Mouse (Mus musculus): ENCODE results near the gene Bmpr1b. TPM values are rescaled to one million over a fixed set of nuclear protein-coding genes. Genes with fewer than 3 reads are reported as not detected.

The Bmpr1b gene
- polyA plus RNA-seq, 1 experiment from 2014 or later: 12.2 TPM

DNA sequence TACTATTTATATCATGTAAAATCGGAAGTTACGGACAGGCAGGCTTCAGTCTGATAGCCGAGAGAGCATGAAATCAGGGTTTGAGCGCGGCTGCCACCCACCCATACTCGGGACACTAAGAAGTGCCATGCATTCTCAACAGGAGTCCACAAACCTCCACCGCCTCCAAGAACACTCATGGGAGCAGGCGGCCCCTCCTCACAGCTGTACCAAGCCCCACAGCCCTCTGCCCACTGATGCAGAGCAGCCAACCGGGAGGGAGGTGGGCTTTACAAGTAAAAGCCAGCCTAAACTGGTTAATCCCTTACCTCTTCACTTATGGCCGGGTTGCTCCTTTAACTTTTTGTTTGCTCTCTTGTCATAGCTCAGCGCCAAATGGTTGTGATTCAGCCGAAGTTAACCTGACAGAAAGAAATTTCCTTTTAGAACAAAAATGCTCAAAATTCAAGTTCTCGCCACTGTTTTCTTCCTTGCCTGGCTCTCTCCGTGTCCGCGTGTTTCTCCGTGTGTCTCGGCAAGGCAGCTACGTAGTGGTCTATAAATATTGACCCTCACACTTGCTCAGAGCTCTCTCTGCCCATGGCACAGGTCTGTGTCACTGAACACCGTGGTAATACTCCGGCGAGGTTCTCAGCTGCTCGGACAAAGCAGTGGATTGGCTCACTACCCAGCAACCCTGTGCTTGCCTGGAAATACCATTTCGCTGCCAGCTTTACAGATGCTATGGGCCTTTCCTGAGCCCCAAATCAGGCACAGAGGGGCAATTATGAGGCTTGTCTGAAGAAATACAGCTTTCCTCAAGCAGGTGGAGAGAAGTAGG is 187.4 kb downstream of the Bmpr1b start:
- Histone ChIP-seq H3K36me3 (no peaks in the 10 kb centered on the region), H3K9me3 (replicated peaks) (no peaks in the 10 kb centered on the region), H3K9ac (no peak overlapping the region), H3K4me2 (replicated peaks) (no peak overlapping the region), H3K27ac (no peak overlapping the region), H3K27me3 (no peaks in the 10 kb centered on the region), H3K4me3 (no peak overlapping the region), H3K4me1 (peaks cover 8% of the 10 kb centered on the region; the same call in 1 of the 2 replicates)
- peak; percentile 46; the same call in 1 of the 2 replicates for ATAC-seq (ENCODE audit: low FRiP score)
- 80% methylated on average over 24 of the region's 24 CpGs for WGBS

DNA sequence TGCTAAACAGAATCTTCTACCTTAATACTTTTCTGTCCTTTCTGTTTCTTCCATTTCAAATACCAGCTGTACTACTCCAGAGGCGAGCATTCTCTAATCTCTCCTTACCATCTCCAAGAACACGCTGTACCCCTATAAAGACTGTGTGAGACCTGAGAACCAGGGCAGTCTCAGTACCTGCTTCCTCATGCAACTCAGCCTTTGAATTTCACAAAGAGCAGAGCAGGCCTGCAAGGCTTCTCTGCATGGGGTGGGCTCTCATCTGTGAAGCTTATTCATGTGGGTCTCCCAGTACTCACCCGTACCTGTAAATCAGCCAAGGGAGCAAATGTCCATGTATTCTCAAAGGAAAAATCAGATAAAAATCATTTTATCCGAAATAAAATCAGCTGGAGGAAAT is 203.0 kb downstream of the Bmpr1b start:
- H3K27me3 ChIP-seq: no peaks in the 10 kb centered on the region
- no peak overlapping the region for H3K4me3 ChIP-seq
- peaks cover 3% of the 10 kb centered on the region; the same call in 1 of the 2 replicates for H3K4me1 ChIP-seq
- no peak for ATAC-seq (ENCODE audit: low FRiP score)
- no peak overlapping the region for H3K27ac ChIP-seq
- no peaks in the 10 kb centered on the region for H3K36me3 ChIP-seq
- 54% methylated on average over 4 of the region's 4 CpGs for WGBS
- no peak overlapping the region for H3K4me2 ChIP-seq (replicated peaks)
- no peak overlapping the region for H3K9ac ChIP-seq
- no peaks in the 10 kb centered on the region for H3K9me3 ChIP-seq (replicated peaks)

DNA sequence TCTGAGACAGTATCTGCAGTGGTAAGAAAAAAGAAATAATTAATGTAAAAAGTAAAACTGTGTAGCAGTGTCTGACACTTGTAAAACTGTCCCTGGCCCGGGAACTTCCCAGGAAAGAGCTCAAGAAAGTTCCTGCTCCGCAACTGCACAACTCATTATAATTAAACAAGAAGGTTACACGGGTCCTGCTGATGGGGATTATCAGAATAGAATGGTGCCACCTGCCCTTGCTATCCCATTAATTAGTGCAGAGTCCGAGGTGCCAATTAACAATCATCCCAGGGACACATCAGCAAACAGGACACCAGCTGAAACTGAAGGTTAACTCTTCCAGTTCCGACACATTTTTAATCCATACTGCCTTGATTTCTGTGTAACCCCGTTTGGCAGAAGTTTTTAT is 216.3 kb downstream of the Bmpr1b start:
- Histone ChIP-seq H3K4me1 (peaks cover 5% of the 10 kb centered on the region; the same call in 1 of the 2 replicates), H3K4me3 (no peak overlapping the region), H3K4me2 (replicated peaks) (no peak overlapping the region), H3K27ac (no peak overlapping the region), H3K36me3 (no peaks in the 10 kb centered on the region), H3K27me3 (no peaks in the 10 kb centered on the region), H3K9me3 (replicated peaks) (no peaks in the 10 kb centered on the region), H3K9ac (no peak overlapping the region)
- WGBS: 46% methylated on average over 6 of the region's 6 CpGs
- ATAC-seq (ENCODE audit: low FRiP score): peak; percentile 46; the same call in 1 of the 2 replicates

DNA sequence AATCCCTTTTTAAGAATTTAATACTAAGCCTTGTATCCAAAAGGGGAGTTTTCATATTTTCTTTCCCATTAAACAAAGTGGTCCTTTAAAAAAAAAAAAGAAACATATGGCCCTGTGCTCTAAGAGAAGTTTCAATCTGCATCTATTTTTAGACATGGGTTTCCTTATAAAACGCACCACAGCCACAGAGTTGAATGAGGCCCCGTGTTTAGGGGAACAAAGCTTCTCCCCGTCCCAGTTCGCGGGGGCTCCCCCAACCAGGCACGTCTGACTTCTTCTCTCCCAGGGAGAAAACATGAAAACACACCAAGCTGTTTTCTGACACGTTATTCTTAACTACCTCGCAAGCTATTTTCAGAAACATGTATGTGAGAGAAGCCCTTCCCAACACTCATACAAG is 218.6 kb downstream of the Bmpr1b start:
- peaks cover 5% of the 10 kb centered on the region; the same call in 1 of the 2 replicates for H3K4me1 ChIP-seq
- H3K27ac ChIP-seq: no peak overlapping the region
- no peak overlapping the region for H3K9ac ChIP-seq
- H3K27me3 ChIP-seq: no peaks in the 10 kb centered on the region
- H3K4me3 ChIP-seq: no peak overlapping the region
- no peaks in the 10 kb centered on the region for H3K9me3 ChIP-seq (replicated peaks)
- ATAC-seq (ENCODE audit: low FRiP score): no peak
- H3K4me2 ChIP-seq (replicated peaks): no peak overlapping the region
- no peaks in the 10 kb centered on the region for H3K36me3 ChIP-seq
- 78% methylated on average over 8 of the region's 8 CpGs for WGBS

DNA sequence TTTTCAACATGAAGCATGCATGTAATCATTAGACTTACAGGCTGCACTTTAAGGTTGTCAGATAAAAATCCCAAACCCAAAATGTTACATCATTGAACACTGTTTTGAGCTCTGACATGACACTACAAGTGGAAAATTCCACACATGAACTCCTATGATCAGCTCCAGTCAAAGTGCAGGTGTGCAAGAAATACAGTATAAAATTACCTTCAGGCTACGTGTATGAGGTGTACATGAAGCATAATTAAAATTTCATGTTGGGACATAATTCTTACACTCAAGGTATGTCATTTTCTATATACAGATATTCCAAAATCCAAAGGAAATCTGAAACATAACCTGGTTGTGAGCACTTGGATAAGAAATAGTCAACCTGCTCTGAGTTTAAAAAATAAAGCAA is 220.7 kb downstream of the Bmpr1b start:
- 74% methylated on average over 1 of the region's 1 CpGs for WGBS
- Histone ChIP-seq H3K27ac (no peak overlapping the region), H3K36me3 (no peaks in the 10 kb centered on the region), H3K27me3 (no peaks in the 10 kb centered on the region), H3K4me1 (peaks cover 6% of the 10 kb centered on the region), H3K9ac (no peak overlapping the region), H3K4me2 (replicated peaks) (no peak overlapping the region), H3K9me3 (replicated peaks) (no peaks in the 10 kb centered on the region), H3K4me3 (no peak overlapping the region)
- ATAC-seq (ENCODE audit: low FRiP score): no peak

DNA sequence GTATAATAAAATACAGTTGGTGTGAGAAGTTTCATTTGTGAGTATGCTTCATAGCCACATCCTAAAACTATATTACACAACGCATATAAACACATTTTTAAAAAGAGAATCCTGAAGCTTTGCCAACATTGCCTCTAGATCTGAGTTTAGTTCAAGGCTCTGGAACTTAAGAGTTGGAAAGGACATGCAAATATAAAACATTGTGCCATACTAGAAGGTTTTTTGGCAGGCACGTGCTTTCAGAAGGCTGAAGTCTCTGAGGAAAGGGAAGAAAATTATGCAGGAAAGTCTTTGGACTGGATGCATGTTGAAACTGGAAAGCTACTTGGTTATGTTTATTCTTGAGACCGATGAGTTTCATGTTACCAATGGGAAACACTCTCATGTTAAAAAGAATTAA is 221.1 kb downstream of the Bmpr1b start:
- Histone ChIP-seq H3K4me3 (no peak overlapping the region), H3K4me1 (peaks cover 9% of the 10 kb centered on the region), H3K9me3 (replicated peaks) (no peaks in the 10 kb centered on the region), H3K36me3 (no peaks in the 10 kb centered on the region), H3K9ac (no peak overlapping the region), H3K4me2 (replicated peaks) (no peak overlapping the region), H3K27ac (no peak overlapping the region), H3K27me3 (no peaks in the 10 kb centered on the region)
- WGBS: 86% methylated on average over 3 of the region's 3 CpGs
- ATAC-seq (ENCODE audit: low FRiP score): no peak

DNA sequence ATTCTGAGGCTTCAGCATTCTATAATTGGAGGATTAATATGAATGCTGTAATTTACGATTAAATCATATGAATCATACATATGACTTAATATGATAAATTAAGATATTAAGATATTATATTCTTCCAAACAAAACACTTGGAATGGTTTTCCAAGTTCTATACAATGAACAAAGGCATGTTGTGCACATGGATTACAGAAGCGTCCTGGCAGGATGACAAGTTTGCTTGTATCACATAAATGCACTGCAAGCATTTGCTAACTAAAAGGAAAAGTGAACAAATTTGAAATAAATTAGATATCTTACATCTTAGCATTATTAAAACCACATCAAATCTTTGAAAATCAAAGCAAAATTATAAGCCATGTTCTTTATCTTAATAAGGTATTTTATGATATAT is 222.4 kb downstream of the Bmpr1b start:
- Histone ChIP-seq H3K9ac (no peak overlapping the region), H3K27ac (no peak overlapping the region), H3K4me1 (peaks cover 4% of the 10 kb centered on the region; the same call in 1 of the 2 replicates), H3K9me3 (replicated peaks) (no peaks in the 10 kb centered on the region), H3K27me3 (no peaks in the 10 kb centered on the region), H3K4me3 (no peak overlapping the region), H3K36me3 (no peaks in the 10 kb centered on the region), H3K4me2 (replicated peaks) (no peak overlapping the region)
- ATAC-seq (ENCODE audit: low FRiP score): no peak
- WGBS: 86% methylated on average over 2 of the region's 2 CpGs

DNA sequence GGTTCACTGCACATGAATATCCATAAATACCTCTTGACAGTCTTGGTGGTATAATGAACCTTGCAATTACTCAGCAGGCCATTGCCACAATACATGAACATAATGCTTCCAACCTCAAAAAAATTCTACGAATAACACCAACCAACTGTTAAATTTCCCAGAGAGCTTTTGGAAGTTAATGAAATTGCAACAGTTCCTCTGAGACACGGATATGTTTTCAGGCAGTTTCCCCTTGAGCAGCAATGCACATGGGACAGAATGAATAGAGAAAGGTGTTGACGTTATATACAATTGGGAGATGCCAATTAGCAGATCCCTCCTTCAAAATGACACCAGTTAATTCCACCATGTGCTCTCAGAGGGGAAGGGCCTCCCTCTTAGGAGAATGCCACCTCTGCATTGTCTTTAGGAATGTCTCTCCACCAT is 225.9 kb downstream of the Bmpr1b start:
- Histone ChIP-seq H3K36me3 (no peaks in the 10 kb centered on the region), H3K27me3 (no peaks in the 10 kb centered on the region), H3K4me1 (peaks cover 4% of the 10 kb centered on the region; the same call in 1 of the 2 replicates), H3K27ac (no peak overlapping the region), H3K9ac (no peak overlapping the region), H3K9me3 (replicated peaks) (no peaks in the 10 kb centered on the region), H3K4me3 (no peak overlapping the region), H3K4me2 (replicated peaks) (no peak overlapping the region)
- no peak for ATAC-seq (ENCODE audit: low FRiP score)
- 24% methylated on average over 3 of the region's 3 CpGs for WGBS

DNA sequence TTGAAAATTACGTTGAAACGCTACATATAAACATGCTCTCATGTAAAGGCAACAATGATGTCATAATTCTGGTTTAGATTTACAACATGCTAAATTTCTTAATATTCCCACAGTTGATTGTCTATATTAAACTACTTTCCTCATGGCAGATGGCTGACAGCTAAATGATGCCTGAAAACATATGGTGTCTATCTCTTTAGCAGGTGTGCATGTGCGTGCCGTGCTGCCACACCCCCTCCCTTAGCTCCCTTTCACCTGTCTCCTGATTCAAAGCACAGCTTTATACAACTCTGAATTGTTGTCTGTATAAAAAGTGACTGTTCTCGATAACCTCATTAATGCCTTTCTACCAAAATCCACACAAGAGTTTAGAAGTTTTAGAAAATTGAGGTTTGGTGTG is 229.0 kb downstream of the Bmpr1b start:
- H3K9ac ChIP-seq: no peak overlapping the region
- WGBS: 84% methylated on average over 5 of the region's 5 CpGs
- no peak overlapping the region for H3K27ac ChIP-seq
- no peak for ATAC-seq (ENCODE audit: low FRiP score)
- H3K4me3 ChIP-seq: no peak overlapping the region
- no peak overlapping the region for H3K4me2 ChIP-seq (replicated peaks)
- H3K27me3 ChIP-seq: no peaks in the 10 kb centered on the region
- no peaks in the 10 kb centered on the region for H3K9me3 ChIP-seq (replicated peaks)
- no peaks in the 10 kb centered on the region for H3K36me3 ChIP-seq
- H3K4me1 ChIP-seq: peaks cover 23% of the 10 kb centered on the region

DNA sequence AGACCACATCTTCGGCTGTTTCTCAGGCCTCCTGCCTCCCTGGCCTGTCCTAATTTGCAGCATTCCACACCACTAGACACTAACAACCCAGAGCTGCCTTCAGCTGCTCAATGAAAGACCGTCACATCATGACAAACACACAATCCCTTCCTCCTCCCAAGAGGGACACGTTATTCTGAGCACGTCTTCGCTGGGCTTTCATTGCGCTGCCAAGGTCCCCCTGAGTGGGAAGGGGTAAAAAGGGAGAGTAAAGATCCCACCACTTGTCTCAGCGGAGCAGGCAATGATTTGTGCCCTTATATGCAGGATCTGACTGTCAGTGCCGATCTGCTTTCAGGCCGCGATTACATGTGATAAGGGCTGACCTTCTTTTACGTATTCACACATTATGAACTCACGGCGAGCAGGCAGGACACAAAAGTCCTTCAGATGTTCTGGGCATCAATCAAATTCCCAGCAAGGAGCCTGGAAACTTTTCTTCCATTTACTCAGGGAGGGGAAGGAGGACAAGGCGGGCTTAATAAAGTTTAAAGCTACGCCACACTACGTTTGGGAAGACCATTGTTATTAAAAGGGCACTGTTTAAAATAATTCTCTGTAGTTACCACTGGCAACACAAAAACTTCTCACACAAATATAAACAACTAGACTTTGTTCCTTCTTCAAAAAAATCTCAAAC is 232.5 kb downstream of the Bmpr1b start:
- 5% methylated on average over 16 of the region's 16 CpGs for WGBS

DNA sequence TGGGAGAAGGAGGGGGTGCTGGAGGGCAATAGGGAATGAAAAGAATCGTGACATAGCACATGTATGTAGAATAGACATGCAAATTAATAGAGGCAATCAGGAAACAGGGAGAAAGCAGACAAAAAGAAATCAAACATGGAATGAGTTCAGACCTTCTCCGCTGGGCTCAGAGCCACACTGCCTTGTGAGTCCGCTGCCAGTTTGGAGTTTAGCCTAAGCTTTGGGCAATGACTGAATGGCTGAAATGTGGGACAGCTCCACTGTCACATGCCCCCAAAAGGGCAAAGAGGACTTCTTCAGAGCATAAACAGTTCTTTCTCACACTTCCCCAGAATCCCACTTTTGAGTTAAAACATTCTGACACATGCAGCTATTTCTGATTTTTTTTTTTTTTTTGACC is 236.3 kb downstream of the Bmpr1b start:
- 52% methylated on average over 3 of the region's 3 CpGs for WGBS
- H3K27ac ChIP-seq: no peak overlapping the region
- ATAC-seq (ENCODE audit: low FRiP score): no peak
- H3K4me2 ChIP-seq (replicated peaks): no peak overlapping the region
- no peak overlapping the region for H3K9ac ChIP-seq
- H3K36me3 ChIP-seq: no peaks in the 10 kb centered on the region
- H3K9me3 ChIP-seq (replicated peaks): no peaks in the 10 kb centered on the region
- H3K4me1 ChIP-seq: peaks cover 47% of the 10 kb centered on the region
- H3K27me3 ChIP-seq: no peaks in the 10 kb centered on the region
- no peak overlapping the region for H3K4me3 ChIP-seq

More for the DNA sequence above, 232.5 kb downstream of the Bmpr1b start:
- Histone ChIP-seq H3K4me2 (replicated peaks) (peak overlapping the region; percentile 41), H3K4me1 (peaks cover 42% of the 10 kb centered on the region), H3K27ac (peak overlapping the region; percentile 71), H3K9me3 (replicated peaks) (no peaks in the 10 kb centered on the region), H3K36me3 (no peaks in the 10 kb centered on the region), H3K4me3 (no peak overlapping the region), H3K27me3 (no peaks in the 10 kb centered on the region), H3K9ac (no peak overlapping the region)
- peak; percentile 94 for ATAC-seq (ENCODE audit: low FRiP score)

DNA sequence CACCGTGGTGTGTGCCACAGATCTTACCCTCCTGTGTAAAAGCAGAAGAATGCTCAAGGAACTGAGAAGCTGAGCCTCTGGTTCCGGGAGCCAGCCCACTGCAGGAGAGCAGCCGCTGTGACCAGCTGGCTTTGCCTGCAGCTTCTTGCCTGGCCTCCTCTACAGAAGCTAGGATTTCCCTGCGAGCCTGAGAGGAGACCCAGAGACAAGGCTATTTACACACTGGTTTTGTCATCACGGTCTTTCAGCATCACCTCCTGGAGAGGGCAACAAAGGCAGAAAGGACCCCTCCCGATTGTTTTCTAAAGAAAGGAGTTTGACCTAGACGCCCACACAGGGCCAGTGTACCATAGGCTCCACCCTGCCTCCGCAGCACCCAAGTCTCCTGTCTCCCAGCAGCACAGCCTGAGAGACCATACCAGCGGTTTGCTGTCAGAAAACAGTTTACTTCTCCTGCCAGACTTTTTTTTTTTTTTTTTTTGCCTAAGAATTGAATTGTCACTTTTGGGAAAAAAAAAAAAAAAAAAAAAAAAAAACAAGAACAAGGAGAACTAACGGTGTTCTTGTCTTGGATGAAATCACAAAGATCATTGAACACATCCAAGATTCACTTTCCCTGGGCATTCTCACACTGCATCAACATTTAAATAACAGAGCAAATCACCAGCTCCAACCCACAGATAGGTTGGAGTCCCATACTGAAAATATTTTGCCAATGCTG is 237.7 kb downstream of the Bmpr1b start:
- Histone ChIP-seq H3K4me1 (peaks cover 43% of the 10 kb centered on the region), H3K27me3 (no peaks in the 10 kb centered on the region), H3K9ac (peak overlapping the region; percentile 32), H3K27ac (peak overlapping the region; percentile 49), H3K36me3 (no peaks in the 10 kb centered on the region), H3K4me2 (replicated peaks) (peak overlapping the region; percentile 44), H3K4me3 (peak overlapping the region; percentile 13), H3K9me3 (replicated peaks) (no peaks in the 10 kb centered on the region)
- 1% methylated on average over 10 of the region's 10 CpGs for WGBS
- ATAC-seq (ENCODE audit: low FRiP score): peak; percentile 67

Data from hindbrain, embryonic 12.5 days (tissue).